ENCODE assay signal across 9 mouse cellular contexts in the genomic region with DNA sequence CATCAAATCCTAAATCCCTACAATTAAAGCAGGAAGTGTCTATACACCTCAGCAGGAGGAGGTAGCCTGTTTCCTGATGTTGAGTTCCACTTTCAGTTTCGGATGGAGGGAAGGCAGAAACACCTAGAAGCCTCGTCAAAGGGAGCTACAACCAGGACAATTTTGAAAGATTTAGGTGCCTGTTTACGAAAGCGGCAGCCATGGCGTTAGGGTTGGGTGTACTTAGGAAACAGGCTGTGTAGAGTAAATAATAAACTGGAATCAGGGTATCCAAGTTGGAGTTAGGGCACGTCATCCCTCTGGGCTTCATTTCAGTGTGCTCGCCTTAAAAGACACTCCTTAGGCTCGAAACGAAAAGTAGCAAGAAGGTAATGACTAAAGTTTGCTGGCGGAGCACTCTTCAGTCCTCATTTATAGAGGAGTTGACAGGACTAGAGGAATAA. TPM values are rescaled to one million over a fixed set of nuclear protein-coding genes. Genes with fewer than 3 reads are reported as not detected.
DNase-seq lines count a peak whose midpoint lies in the region; ATAC-seq lines count a peak whose summit lies in the region.
"Had no signal": no experiment of that assay in that cellular context is flagged by ENCODE, and none has a peak within 500 bp of the region (broad histone marks: within the 10 kb centered on the region; RNA-seq: fewer than 3 reads in every experiment).

No protein-coding gene starts in this region.

- peak; percentile 4 for DNase-seq in ovary, postnatal 14 days (ENCODE audit: low spot score)
- no peak for DNase-seq in ovary, postnatal 10 days (ENCODE audit: low spot score)
- DNase-seq in embryonic facial prominence, embryonic 11.5 days (ENCODE audit: low spot score) = peak; percentile 4
- DNase-seq in hindbrain, embryonic 10.5 days (ENCODE audit: low spot score) = peak; percentile 5
- no peak for DNase-seq in right cerebral cortex, postnatal 10 days (ENCODE audit: low spot score in 2 of 2)
- DNase-seq in left cerebral cortex, adult 18-20 months (ENCODE audit: low spot score in 2 of 2) = no peak

- WGBS in embryonic facial prominence, embryonic 11.5 days = 1% methylated on average over 10 of the region's 10 CpGs
- WGBS in hindbrain, embryonic 10.5 days = 3% methylated on average over 10 of the region's 10 CpGs
- under 1% methylated on average over 10 of the region's 10 CpGs for WGBS in limb, embryonic 15.5 days
- 1% methylated on average over 10 of the region's 10 CpGs for WGBS in midbrain, embryonic 16.5 days

- no peaks in the 10 kb centered on the region for H3K4me1 ChIP-seq in embryonic facial prominence, embryonic 11.5 days (ENCODE audit: control insufficient read depth, insufficient read depth, low read length)
- peaks cover 20% of the 10 kb centered on the region for H3K4me1 ChIP-seq in hindbrain, embryonic 10.5 days (replicated peaks)
- H3K4me1 ChIP-seq in limb, embryonic 15.5 days = peaks cover 6% of the 10 kb centered on the region; the same call in 1 of the 2 replicates
- H3K4me1 ChIP-seq in midbrain, embryonic 16.5 days (ENCODE audit: control insufficient read depth, insufficient read depth, low read length) = peaks cover 15% of the 10 kb centered on the region

- H3K27me3 ChIP-seq in embryonic facial prominence, embryonic 11.5 days (ENCODE audit: control insufficient read depth, insufficient read depth, low read length) = no peaks in the 10 kb centered on the region
- H3K27me3 ChIP-seq in hindbrain, embryonic 10.5 days (ENCODE audit: insufficient read depth, poor library complexity, severe bottlenecking) = no peaks in the 10 kb centered on the region
- H3K27me3 ChIP-seq in limb, embryonic 15.5 days = no peaks in the 10 kb centered on the region
- no peaks in the 10 kb centered on the region for H3K27me3 ChIP-seq in midbrain, embryonic 16.5 days (ENCODE audit: control insufficient read depth, insufficient read depth, low read depth, low read length)

- 0 out of 2 replicates have a peak, but pooled peaks have one; percentile 4 for ATAC-seq in embryonic facial prominence, embryonic 11.5 days (replicated peaks; ENCODE audit: insufficient number of reproducible peaks, low FRiP score, low TSS enrichment, low read depth)
- ATAC-seq in limb, embryonic 15.5 days (ENCODE audit: insufficient number of reproducible peaks, low FRiP score, low TSS enrichment, low read depth) = no peak
- ATAC-seq in midbrain, embryonic 16.5 days = peak; percentile 44; the same call in 1 of the 2 replicates

- H3K36me3 ChIP-seq in embryonic facial prominence, embryonic 11.5 days (replicated peaks; ENCODE audit: control insufficient read depth, insufficient read depth, low read depth, low read length) = no peaks in the 10 kb centered on the region
- peaks cover 32% of the 10 kb centered on the region for H3K36me3 ChIP-seq in hindbrain, embryonic 10.5 days
- peaks cover 27% of the 10 kb centered on the region for H3K36me3 ChIP-seq in limb, embryonic 15.5 days
- peaks cover 15% of the 10 kb centered on the region for H3K36me3 ChIP-seq in midbrain, embryonic 16.5 days (ENCODE audit: control insufficient read depth, insufficient read depth, low read length)

- H3K4me3 ChIP-seq in embryonic facial prominence, embryonic 11.5 days (ENCODE audit: low read depth, low read length) = peak overlapping the region; percentile 72
- peak overlapping the region; percentile 87 for H3K4me3 ChIP-seq in hindbrain, embryonic 10.5 days
- H3K4me3 ChIP-seq in limb, embryonic 15.5 days = peak overlapping the region; percentile 77
- H3K4me3 ChIP-seq in midbrain, embryonic 16.5 days (ENCODE audit: low read depth, low read length) = peak overlapping the region; percentile 74

- H3K4me2 ChIP-seq in embryonic facial prominence, embryonic 11.5 days (ENCODE audit: low read depth, low read length) = peak overlapping the region; percentile 85
- H3K4me2 ChIP-seq in limb, embryonic 15.5 days = peak overlapping the region; percentile 61
- peak overlapping the region; percentile 66 for H3K4me2 ChIP-seq in midbrain, embryonic 16.5 days (ENCODE audit: low read length)

- peak overlapping the region; percentile 62; the same call in 1 of the 2 replicates for H3K27ac ChIP-seq in embryonic facial prominence, embryonic 11.5 days (replicated peaks; ENCODE audit: low read depth, low read length)
- peak overlapping the region; percentile 96 for H3K27ac ChIP-seq in hindbrain, embryonic 10.5 days
- peak overlapping the region; percentile 97 for H3K27ac ChIP-seq in limb, embryonic 15.5 days
- peak overlapping the region; percentile 57 for H3K27ac ChIP-seq in midbrain, embryonic 16.5 days (ENCODE audit: low read length)

- peak overlapping the region; percentile 78 for H3K9ac ChIP-seq in embryonic facial prominence, embryonic 11.5 days (replicated peaks; ENCODE audit: low read length)
- peak overlapping the region; percentile 87 for H3K9ac ChIP-seq in limb, embryonic 15.5 days
- H3K9ac ChIP-seq in midbrain, embryonic 16.5 days (ENCODE audit: low read depth, low read length) = peak overlapping the region; percentile 80

- no peaks in the 10 kb centered on the region for H3K9me3 ChIP-seq in embryonic facial prominence, embryonic 11.5 days (replicated peaks; ENCODE audit: control insufficient read depth, low read length)
- H3K9me3 ChIP-seq in hindbrain, embryonic 10.5 days = no peaks in the 10 kb centered on the region
- H3K9me3 ChIP-seq in limb, embryonic 15.5 days = no peaks in the 10 kb centered on the region
- H3K9me3 ChIP-seq in midbrain, embryonic 16.5 days (replicated peaks; ENCODE audit: control insufficient read depth, low read length, poor library complexity, severe bottlenecking) = no peaks in the 10 kb centered on the region

RNA-seq across cellular contexts. Expression of a gene that starts 0.7 kb away (rescaled TPM):
- polyA plus RNA-seq in embryonic facial prominence, embryonic 11.5 days (2014; fragmentation: Nextera tagmentation; extraction: Ambion mirVana) = 137 and 149 TPM in 2 replicates
- 132 and 144 TPM in 2 replicates for polyA plus RNA-seq in hindbrain, embryonic 10.5 days (2016; fragmentation: Nextera tagmentation; extraction: Ambion mirVana)
- polyA plus RNA-seq in limb, embryonic 15.5 days (2015; fragmentation: Nextera tagmentation; extraction: Ambion mirVana) = 204 and 207 TPM in 2 replicates
- 92.3 and 98.7 TPM in 2 replicates for polyA plus RNA-seq in midbrain, embryonic 16.5 days (2015; fragmentation: Nextera tagmentation; extraction: Ambion mirVana)
- 10 to 100 TPM; 47.5 to 58.0 TPM for total RNA-seq in left cerebral cortex, adult 18-20 months (2021)

RNA-seq across cellular contexts. Expression of a gene that starts 12.6 kb away (rescaled TPM):
- polyA plus RNA-seq in embryonic facial prominence, embryonic 11.5 days (2014; fragmentation: Nextera tagmentation; extraction: Ambion mirVana) = 0.08 and 0.56 TPM in 2 replicates
- 0.07 and 0.17 TPM in 2 replicates for polyA plus RNA-seq in hindbrain, embryonic 10.5 days (2016; fragmentation: Nextera tagmentation; extraction: Ambion mirVana)
- polyA plus RNA-seq in limb, embryonic 15.5 days (2015; fragmentation: Nextera tagmentation; extraction: Ambion mirVana) = 25.4 and 26.3 TPM in 2 replicates
- polyA plus RNA-seq in midbrain, embryonic 16.5 days (2015; fragmentation: Nextera tagmentation; extraction: Ambion mirVana) = 0.14 and 0.43 TPM in 2 replicates
- total RNA-seq in left cerebral cortex, adult 18-20 months (2021) = not detected

RNA-seq across cellular contexts. Expression of a gene that starts 42.9 kb away (rescaled TPM):
- polyA plus RNA-seq in embryonic facial prominence, embryonic 11.5 days (2014; fragmentation: Nextera tagmentation; extraction: Ambion mirVana) = 10.7 and 11.0 TPM in 2 replicates
- 12.1 and 22.2 TPM in 2 replicates for polyA plus RNA-seq in hindbrain, embryonic 10.5 days (2016; fragmentation: Nextera tagmentation; extraction: Ambion mirVana)
- 5.1 and 5.5 TPM in 2 replicates for polyA plus RNA-seq in limb, embryonic 15.5 days (2015; fragmentation: Nextera tagmentation; extraction: Ambion mirVana)
- polyA plus RNA-seq in midbrain, embryonic 16.5 days (2015; fragmentation: Nextera tagmentation; extraction: Ambion mirVana) = 9.0 and 11.1 TPM in 2 replicates
- total RNA-seq in left cerebral cortex, adult 18-20 months (2021) = 1 to 10 TPM; 1.7 to 1.8 TPM

RNA-seq across cellular contexts. Expression of a gene that starts 59.6 kb away (rescaled TPM):
- polyA plus RNA-seq in embryonic facial prominence, embryonic 11.5 days (2014; fragmentation: Nextera tagmentation; extraction: Ambion mirVana) = not detected in 2 replicates
- polyA plus RNA-seq in hindbrain, embryonic 10.5 days (2016; fragmentation: Nextera tagmentation; extraction: Ambion mirVana) = not detected in 2 replicates
- polyA plus RNA-seq in limb, embryonic 15.5 days (2015; fragmentation: Nextera tagmentation; extraction: Ambion mirVana) = not detected in 2 replicates
- not detected in 2 replicates for polyA plus RNA-seq in midbrain, embryonic 16.5 days (2015; fragmentation: Nextera tagmentation; extraction: Ambion mirVana)
- total RNA-seq in left cerebral cortex, adult 18-20 months (2021) = not detected
- polyA plus RNA-seq: brain, embryonic 14.5 days had no signal

Comparison
In these comparisons a context has a peak if more than half of its experiments do, and no peak if none do; other contexts are left out.
1. DNase-seq: peak in ovary, postnatal 14 days (single experiment), embryonic facial prominence, embryonic 11.5 days (single experiment) and hindbrain, embryonic 10.5 days (single experiment); none in ovary, postnatal 10 days (single experiment), right cerebral cortex, postnatal 10 days (0 of 2) and left cerebral cortex, adult 18-20 months (0 of 2).
2. RNA of a gene that starts 12.6 kb away (polyA plus RNA-seq): 25.4 to 26.3 TPM in limb, embryonic 15.5 days; 0.14 to 0.43 TPM in midbrain, embryonic 16.5 days, 0.07 to 0.17 TPM in hindbrain, embryonic 10.5 days and 0.08 to 0.56 TPM in embryonic facial prominence, embryonic 11.5 days; every median in the first group is over 10 times any median in the second.
3. Peak in every context shown above with its lines, with median percentiles within 50 percentile points of each other: H3K27ac ChIP-seq, H3K4me2 ChIP-seq, H3K4me3 ChIP-seq and H3K9ac ChIP-seq.